Mouse (Mus musculus): ENCODE measurements around the gene Htr6. TPM values are rescaled to one million over a fixed set of nuclear protein-coding genes. Genes with fewer than 3 reads are reported as not detected.

The Htr6 gene
- total RNA-seq, 1 experiment from 2014 or later, result not detected

DNA sequence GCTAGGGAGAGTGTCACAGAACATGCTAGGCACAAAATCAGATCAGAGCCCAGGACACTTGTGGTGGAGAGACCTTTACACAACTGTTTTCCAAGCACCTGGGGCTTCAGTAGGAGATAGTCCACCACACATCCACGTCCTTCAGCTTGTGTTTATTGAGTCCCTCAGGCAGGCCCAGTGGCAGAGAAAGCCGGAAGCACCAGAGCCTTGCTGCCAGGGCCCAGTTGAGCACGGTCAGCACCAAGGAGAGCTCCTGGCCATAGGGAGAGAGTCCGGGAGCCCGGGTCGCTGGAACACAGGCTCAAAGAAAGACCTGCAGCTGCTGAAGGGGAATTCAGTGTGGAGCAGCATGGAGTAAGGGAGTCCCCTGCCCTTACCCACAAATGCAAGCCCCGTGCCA is 15.8 kb downstream of the Htr6 start:
- peak in 1 of 2 experiments; percentile 45; a peak in 1 of 4 replicates for ATAC-seq (replicated peaks in 1 of 2; ENCODE audit: insufficient read depth in 1 of 2, low FRiP score in 2 of 2, low TSS enrichment in 1 of 2, low read depth in 1 of 2, poor library complexity in 2 of 2, severe bottlenecking in 2 of 2)

DNA sequence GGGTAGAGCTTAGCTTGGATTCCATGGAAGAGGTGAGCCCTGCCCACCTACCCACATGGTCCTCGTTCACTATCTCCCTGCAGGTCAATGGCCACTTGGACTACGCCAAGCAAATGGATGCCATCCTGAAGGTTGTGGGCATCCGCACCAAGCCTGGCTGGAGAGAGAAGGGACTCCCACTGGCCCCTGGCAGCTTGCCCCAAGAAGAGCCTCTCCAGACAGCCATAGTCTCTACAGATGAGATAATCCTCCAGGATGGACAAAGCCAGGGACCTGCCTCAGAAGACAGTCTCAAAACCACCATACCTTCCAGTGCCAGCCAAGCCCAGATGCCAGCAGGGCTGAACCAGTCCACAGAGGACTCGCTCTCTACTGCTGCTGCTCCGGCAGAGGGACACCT is 17.3 kb downstream of the Htr6 start:
- ATAC-seq (replicated peaks in 1 of 2; ENCODE audit: insufficient read depth in 1 of 2, low FRiP score in 2 of 2, low TSS enrichment in 1 of 2, low read depth in 1 of 2, poor library complexity in 2 of 2, severe bottlenecking in 2 of 2), result no peak

DNA sequence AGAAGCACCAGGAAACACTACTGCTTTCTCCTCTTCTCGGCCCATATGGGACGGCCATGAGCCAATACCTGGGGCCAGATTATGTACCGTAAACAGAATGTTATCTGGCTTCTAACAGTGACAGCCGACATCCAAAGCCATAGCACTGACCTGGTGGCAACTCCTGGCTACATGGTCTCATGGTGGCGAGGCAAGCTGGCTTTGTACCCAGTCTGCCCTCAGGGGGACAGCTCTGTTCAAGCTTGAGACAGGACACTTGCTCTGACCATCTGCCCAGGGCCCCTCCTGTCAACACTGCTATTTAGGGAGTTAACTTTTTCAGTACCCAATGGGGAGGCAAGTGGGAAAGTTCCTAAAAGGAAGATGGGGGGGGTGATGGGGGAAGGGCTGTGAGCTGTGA is 18.1 kb downstream of the Htr6 start:
- no peak for ATAC-seq (replicated peaks in 1 of 2; ENCODE audit: insufficient read depth in 1 of 2, low FRiP score in 2 of 2, low TSS enrichment in 1 of 2, low read depth in 1 of 2, poor library complexity in 2 of 2, severe bottlenecking in 2 of 2)

DNA sequence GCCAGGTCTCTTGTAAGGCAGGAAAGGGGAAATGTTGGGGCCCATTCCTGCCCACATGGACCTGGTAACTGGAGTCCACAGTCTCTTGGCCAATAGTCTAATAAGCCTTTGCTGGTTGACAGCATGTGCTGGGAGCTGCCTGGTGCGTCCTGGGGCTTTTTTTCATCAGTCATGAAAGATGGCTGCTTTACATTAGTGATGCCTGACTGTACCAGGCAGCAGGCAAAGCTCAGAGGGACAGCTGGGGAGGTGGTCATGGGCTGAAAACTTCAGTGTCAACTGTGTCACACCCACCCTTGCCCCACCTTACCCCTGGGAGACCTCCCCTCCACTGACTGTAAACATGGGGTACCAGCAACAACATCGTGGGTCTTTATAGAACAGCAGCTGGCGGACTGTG is 19.6 kb downstream of the Htr6 start:
- no peak for ATAC-seq (replicated peaks in 1 of 2; ENCODE audit: insufficient read depth in 1 of 2, low FRiP score in 2 of 2, low TSS enrichment in 1 of 2, low read depth in 1 of 2, poor library complexity in 2 of 2, severe bottlenecking in 2 of 2)

DNA sequence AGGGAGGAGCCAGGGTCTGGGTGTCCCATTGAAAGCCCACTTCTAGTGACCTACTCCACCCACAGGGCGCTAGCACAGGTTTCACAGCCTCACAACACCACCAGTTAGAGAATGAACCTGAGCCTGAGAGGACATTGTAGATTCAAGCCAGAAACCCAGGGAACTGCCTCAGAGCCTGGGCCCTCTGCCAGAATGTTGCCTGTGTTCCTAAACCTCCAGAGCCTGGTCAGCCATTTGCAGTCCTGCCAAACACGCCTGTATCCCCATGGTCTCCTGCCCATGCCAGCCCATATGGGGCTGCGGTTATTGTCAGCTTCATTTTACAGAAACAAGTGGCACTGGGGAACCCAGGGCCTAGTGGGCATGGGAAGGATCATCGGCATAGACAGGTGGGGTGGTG is 20.0 kb downstream of the Htr6 start:
- no peak for ATAC-seq (replicated peaks in 1 of 2; ENCODE audit: insufficient read depth in 1 of 2, low FRiP score in 2 of 2, low TSS enrichment in 1 of 2, low read depth in 1 of 2, poor library complexity in 2 of 2, severe bottlenecking in 2 of 2)

DNA sequence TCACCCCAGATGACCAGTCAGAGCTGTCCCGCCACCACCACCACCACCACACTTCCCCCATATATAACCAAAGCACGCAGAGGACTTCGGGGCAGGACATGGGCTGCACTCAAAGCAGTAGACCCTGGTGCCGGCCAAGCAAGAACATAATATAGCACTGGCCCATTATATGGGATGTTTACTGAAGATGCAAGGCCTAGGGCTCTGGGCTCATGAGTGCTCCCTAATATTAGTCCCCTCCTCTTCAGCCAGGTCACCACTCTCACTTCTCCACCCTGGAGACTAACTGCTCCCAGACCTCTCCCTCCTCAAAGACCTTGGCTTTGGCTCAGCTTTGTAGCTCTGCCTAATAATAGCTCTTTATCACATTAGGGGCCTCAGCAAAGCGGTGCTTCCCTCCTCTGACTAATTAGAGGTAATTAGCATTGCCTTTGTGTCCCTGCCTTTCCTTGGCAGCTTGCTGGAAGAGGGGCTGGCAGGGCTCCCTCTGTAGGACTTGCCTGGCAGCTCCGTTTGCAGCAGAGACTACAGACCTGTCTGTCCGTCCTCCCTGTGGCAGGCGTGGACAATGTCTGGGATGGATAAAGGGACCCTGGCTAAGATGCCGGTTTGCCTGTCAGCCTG is 21.0 kb downstream of the Htr6 start:
- ATAC-seq (replicated peaks in 1 of 2; ENCODE audit: insufficient read depth in 1 of 2, low FRiP score in 2 of 2, low TSS enrichment in 1 of 2, low read depth in 1 of 2, poor library complexity in 2 of 2, severe bottlenecking in 2 of 2), result no peak

DNA sequence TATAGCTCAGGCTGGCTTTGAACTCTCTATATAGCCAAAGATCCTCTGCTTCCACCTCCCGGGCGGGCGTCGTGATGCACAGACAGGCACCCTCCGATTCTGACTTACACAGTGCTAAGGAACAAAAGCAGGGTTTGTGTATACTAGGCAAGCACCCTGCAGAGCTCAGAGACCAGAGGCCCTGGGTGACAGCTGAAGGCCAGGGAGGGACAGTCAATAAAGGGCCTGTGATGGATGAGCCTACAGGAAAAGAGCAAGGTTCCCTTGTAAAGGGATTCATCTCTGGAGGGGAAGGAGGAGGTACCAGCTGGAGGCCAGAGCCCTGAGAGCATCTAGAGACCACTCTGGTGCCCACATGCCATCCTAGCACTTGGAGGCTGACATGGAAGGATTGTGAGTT is 22.0 kb downstream of the Htr6 start:
- no peak for ATAC-seq (replicated peaks in 1 of 2; ENCODE audit: insufficient read depth in 1 of 2, low FRiP score in 2 of 2, low TSS enrichment in 1 of 2, low read depth in 1 of 2, poor library complexity in 2 of 2, severe bottlenecking in 2 of 2)

DNA sequence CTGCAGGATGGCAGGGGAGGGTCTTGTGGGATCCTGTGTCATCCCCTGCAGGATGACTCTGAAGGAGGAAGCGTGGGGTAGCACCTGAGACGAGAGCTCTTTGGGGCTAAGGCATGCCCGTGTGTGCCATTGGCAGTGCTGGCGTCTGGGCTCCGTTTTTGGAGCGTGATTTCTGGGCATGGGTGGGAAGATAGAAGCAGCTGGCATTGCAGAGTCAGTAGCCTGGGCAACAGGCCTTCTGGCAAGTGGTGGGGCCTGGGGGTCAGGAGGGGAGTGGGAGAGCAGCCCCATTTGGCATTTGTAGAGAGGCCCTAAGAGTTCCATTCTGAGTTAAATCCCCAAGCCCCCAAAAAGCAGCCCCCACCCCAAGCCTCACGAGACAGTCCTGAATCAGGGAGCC is 22.6 kb downstream of the Htr6 start:
- ATAC-seq (replicated peaks in 1 of 2; ENCODE audit: insufficient read depth in 1 of 2, low FRiP score in 2 of 2, low TSS enrichment in 1 of 2, low read depth in 1 of 2, poor library complexity in 2 of 2, severe bottlenecking in 2 of 2), result no peak

DNA sequence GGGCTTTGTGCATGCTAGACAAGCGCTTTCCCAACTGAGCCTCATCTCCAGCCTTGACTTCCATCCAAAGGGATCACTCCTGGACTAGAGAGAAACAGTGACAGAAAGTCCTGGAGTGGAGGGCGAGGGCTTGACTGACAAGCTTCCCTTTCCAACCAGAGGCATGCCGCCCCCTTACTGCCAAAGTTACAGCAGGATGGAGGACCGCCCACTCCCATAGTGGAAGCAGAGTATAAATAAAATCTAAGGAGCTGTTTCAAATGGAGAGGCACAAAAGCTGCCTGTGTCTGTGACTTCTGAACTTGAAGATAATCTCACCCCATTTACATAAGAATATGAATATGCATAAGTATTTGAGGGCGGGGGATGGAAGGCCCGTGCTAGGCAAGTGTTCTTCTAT is 26.9 kb downstream of the Htr6 start:
- no peak for ATAC-seq (replicated peaks in 1 of 2; ENCODE audit: insufficient read depth in 1 of 2, low FRiP score in 2 of 2, low TSS enrichment in 1 of 2, low read depth in 1 of 2, poor library complexity in 2 of 2, severe bottlenecking in 2 of 2)

DNA sequence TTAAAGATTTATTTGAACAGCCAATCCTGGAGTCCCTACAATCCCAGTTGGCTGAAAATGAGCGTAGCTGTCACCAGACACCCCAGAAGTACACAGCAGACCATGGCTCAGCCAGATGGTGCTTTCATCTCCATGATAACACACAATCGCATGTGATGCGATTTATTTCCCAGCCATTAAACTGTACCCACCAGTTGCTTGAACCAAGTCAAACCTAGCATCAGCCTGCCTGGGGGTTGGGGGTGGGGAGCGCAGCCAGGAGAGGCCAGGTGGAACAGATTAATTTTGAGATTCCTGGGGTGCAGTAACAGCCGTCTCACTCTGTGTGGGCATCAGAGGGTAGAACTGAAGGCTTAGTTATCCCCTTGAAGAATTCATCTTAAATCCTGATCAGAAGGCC is 29.0 kb downstream of the Htr6 start:
- no peak for ATAC-seq (replicated peaks in 1 of 2; ENCODE audit: insufficient read depth in 1 of 2, low FRiP score in 2 of 2, low TSS enrichment in 1 of 2, low read depth in 1 of 2, poor library complexity in 2 of 2, severe bottlenecking in 2 of 2)

DNA sequence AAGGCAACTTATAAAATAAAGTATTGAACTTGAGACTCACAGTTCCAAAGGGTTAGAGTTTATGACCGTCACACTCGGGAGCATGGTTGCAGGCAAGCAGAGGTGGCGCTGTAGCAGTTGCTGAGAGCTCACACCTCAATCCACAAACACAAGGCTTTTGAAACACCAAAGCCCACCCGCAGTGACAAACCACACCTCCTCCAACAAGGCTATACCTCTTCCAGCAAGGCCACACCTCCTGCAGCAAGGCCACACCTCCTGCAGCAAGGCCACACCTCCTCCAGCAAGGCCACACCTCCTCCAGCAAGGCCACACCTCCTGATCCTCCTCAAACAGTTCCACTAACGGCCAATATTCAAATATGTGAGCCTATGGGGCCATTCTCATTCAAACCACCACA is 30.8 kb downstream of the Htr6 start:
- ATAC-seq (replicated peaks in 1 of 2; ENCODE audit: insufficient read depth in 1 of 2, low FRiP score in 2 of 2, low TSS enrichment in 1 of 2, low read depth in 1 of 2, poor library complexity in 2 of 2, severe bottlenecking in 2 of 2), result no peak

DNA sequence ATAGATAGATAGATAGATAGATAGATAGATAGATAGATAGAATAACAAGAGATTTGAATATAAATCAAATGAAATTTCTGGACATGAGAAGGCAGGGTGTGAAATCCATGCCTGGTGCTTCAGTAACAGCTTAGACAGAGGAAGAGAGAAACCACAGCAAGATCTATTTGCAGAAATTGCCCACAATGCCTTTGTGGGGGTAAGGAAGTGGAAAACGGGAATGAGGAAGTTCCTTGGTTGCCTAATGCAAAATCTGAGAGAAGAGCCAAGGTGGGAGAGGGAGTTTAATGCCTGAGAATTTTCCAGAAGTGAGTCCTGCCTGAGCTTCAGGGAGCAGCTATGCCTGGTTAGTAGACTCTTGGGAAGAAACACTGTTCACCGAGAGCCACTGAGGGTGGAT is 31.8 kb downstream of the Htr6 start:
- no peak for ATAC-seq (replicated peaks in 1 of 2; ENCODE audit: insufficient read depth in 1 of 2, low FRiP score in 2 of 2, low TSS enrichment in 1 of 2, low read depth in 1 of 2, poor library complexity in 2 of 2, severe bottlenecking in 2 of 2)

DNA sequence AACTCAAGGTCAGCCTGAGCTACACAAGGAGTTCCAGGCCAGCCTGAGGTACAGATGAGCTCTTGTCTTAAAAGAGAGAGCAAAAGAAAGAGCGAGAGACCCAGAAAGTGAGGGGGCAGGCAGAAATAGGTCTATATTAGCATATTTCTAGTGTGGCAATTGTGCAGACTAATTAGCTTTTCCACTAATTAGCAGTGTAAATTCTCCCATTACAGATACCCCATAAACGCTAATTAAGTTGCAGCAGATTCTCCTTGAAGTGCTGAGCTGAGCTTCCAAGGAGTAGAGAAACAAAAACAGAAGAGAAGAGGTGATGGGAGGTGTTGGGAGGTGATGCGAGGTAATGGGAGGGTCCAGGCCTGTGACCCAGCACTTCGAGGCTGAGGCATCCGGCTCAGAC is 32.8 kb downstream of the Htr6 start:
- no peak for ATAC-seq (replicated peaks in 1 of 2; ENCODE audit: insufficient read depth in 1 of 2, low FRiP score in 2 of 2, low TSS enrichment in 1 of 2, low read depth in 1 of 2, poor library complexity in 2 of 2, severe bottlenecking in 2 of 2)

DNA sequence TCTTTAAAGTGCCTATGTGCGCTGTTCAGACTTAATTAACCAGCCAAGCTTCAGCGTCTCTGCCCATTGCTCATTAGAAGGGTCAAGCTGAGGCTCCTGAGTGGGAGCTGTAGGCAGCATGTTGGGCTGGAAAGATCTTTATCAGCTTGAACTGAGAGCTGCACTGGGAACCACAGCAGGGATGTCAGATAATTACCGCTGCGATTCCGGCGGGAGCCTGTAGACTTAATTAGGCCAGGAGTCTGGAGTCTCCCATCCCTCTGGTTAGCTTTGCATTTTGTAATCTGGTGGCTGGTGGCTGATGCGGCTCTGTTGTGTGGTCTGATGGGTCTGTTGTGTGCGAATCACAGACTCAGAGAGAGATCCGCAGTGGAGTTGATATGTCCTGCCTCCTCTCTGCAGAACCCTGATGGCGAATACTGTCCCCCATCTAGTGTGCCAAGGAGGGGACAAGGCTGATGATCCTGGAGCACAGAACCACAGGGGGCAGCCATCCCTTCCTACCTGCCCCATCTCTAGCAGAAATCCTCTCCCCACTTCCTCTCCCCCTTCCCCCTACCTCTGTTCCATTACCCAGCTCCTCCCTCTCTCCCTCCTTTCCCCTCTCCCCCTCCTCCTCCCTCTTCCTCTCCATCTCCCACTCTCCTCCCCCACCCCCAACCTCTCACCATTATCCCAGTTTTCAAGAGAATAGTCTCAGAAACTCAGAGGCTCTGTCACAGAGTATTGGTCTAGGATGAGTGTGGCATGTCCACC is 35.1 kb downstream of the Htr6 start:
- no peak for ATAC-seq (replicated peaks in 1 of 2; ENCODE audit: insufficient read depth in 1 of 2, low FRiP score in 2 of 2, low TSS enrichment in 1 of 2, low read depth in 1 of 2, poor library complexity in 2 of 2, severe bottlenecking in 2 of 2)

DNA sequence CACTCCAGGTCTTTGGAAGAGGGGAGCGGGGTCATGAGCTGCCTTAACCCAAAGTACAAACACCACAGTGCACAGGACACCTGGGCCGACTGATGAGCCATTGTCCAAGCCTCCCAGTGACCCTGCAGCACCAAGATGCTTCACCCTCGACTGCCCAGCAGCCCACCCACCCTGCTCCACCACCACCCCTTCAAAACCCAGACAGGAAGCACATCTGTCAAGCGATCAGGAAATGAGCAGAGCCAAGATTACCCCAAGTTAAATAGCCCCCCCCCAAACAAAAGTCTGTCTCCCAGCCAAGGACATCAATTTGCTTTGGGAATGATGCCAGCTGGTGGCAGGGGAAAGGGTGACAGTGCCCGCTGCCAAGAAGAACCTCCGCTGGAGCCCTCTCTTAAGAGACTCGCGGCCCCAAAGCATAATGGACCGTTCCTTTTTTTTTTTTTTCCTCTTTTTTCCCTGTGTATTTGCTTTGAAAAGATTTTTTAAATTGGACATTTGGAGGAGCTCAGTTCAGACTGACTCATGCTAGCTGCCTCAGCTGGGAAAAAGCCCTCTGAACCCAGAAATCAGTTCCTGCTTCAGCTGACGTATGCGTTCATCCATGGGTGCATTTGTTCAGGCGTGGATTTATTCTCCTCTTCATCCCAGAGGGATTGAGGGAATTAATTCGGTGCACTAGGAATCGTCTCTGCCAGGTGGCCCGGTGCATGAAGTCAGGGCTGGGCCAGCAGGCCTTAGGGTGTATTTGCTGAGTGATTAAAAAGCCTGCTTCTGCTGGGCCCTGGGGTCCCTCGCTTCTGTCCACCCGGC is 37.4 kb downstream of the Htr6 start:
- peak; percentile 23 to 30; a peak in 2 of 4 replicates for ATAC-seq (replicated peaks in 1 of 2; ENCODE audit: insufficient read depth in 1 of 2, low FRiP score in 2 of 2, low TSS enrichment in 1 of 2, low read depth in 1 of 2, poor library complexity in 2 of 2, severe bottlenecking in 2 of 2)

DNA sequence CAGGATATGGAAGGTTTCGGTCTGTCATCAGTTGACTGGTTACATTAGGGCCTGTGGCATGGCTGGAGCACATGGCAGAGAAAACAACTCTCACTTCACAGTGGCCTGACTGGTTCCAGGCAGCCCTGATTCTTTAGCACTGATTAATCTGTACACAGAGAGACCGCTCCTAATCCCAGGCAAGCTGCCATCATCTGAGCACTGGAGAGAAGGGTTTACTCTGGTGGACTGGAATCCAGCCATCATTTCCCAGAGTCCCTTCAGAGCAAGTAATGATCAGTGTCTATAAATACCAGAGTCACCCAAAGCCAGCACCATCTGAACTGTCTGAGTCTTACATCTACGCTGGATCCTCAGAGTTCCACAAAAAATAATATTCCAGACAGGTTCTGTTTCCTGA is 39.6 kb downstream of the Htr6 start:
- no peak for ATAC-seq (replicated peaks in 1 of 2; ENCODE audit: insufficient read depth in 1 of 2, low FRiP score in 2 of 2, low TSS enrichment in 1 of 2, low read depth in 1 of 2, poor library complexity in 2 of 2, severe bottlenecking in 2 of 2)

DNA sequence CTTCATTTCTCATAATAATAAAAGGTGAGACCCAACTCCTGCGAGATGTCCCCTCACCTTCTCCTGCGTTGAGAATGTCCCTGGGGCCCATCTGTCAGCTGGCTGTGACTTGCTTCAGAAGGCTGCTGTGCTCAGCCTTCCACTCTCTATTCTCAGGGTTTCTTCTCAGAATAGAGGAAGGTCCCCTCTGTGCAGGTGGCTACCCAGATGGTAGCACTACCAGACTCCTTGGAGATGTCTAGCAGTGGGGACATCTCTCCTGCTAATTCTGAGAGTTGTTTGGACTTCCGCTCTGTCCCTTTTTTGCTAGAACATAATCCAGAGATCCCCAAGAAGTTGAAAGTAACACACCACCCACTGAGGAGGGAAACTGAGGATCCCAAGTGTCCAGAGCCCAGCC is 40.4 kb downstream of the Htr6 start:
- ATAC-seq (replicated peaks in 1 of 2; ENCODE audit: insufficient read depth in 1 of 2, low FRiP score in 2 of 2, low TSS enrichment in 1 of 2, low read depth in 1 of 2, poor library complexity in 2 of 2, severe bottlenecking in 2 of 2), result no peak

DNA sequence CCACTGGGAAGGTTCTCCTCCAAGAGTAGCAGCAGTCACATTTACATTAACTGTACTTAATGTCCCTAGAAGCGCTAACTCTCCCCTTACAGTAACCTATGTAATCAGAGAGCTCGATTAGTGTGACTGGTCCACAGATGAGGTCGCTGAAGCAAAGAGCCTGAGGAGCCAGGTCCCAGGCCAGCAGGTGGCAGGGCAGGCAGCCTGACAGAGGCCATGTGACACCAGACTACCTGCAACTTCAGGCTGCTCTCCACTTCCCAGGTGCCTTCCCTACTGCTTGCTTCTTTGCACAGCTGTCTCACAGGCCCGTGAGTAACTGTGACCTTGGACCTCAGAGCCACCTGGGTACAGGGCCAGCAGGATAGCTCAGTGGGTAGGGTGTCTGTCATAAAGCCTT is 40.8 kb downstream of the Htr6 start:
- ATAC-seq (replicated peaks in 1 of 2; ENCODE audit: insufficient read depth in 1 of 2, low FRiP score in 2 of 2, low TSS enrichment in 1 of 2, low read depth in 1 of 2, poor library complexity in 2 of 2, severe bottlenecking in 2 of 2), result no peak

Data from hematopoietic stem cell, adult 5-6 weeks (primary cell).